Mouse (Mus musculus): ENCODE measurements around the gene Tmem147.

- TF ChIP-seq CTCF (IDR thresholded peaks at IDR 0.05; ENCODE audit: control insufficient read depth, insufficient read depth, insufficient read length) = no peak
- TF ChIP-seq CEBPB (IDR thresholded peaks at IDR 0.05; ENCODE audit: low read depth) = no peak
Observed at GRCm38 (mm10) chr7:30683425-30683824, 45.9 kb downstream of the Tmem147 start.
